Comparison of ENCODE assay signal across 8 mouse cellular contexts in the genomic region with DNA sequence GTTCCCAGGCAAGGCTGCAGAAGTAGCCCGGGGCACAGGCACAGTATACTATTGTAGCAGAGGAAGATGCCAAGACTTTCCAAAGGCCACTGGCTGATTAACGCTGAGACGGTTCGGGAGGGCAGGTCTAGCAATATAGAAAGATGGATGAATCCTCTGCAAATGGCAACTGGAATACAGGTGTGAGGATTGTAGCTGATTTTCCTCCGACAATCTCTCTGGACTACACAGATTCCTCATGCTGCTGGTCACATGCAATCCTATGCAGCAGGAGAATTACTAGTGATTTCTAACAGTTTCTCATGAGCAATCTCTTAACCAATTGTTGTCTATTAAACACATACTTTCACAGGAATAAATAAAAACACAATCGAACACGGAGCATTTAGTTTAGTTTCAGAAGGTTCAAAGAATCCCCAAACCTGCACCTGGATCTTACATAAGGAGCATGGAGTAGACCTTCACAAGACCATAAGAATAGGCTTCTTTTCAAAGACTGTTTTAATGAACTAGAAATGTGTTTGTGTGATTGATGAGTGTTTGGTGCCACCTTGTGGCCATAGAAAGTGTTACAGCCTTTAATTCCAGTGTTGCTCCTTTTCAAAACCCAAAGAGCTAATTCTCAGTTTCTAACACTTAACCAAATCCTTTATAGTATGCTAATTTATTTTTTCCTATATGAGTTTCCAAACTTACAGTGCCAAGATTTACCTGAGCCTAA.
DNase-seq lines count a peak whose midpoint lies in the region; ATAC-seq and TF ChIP-seq lines count a peak whose summit lies in the region.

No protein-coding gene starts in this region.

- DNase-seq in heart, postnatal 0 days (ENCODE audit: low spot score) = peak; percentile 36
- DNase-seq in heart, adult 11 months = no peak
- peak; percentile 39 for DNase-seq in cerebellum, adult 8-10 months
- peak; percentile 69 to 82 for DNase-seq in layer of hippocampus, postnatal 10 days (ENCODE audit: low spot score in 2 of 2)
- peak; percentile 7 for DNase-seq in yolk sac, embryonic 10.5 days (ENCODE audit: low spot score)

- WGBS in heart, postnatal 0 days = 55% methylated on average over 7 of the region's 7 CpGs
- 69% methylated on average over 7 of the region's 7 CpGs for WGBS in midbrain, embryonic 12.5 days

- H3K4me1 ChIP-seq in heart, postnatal 0 days (ENCODE audit: control insufficient read depth, insufficient read depth) = no peaks in the 10 kb centered on the region
- no peaks in the 10 kb centered on the region for H3K4me1 ChIP-seq in ES-Bruce4 (ENCODE audit: control insufficient read depth, insufficient read depth, low read length)
- no peaks in the 10 kb centered on the region for H3K4me1 ChIP-seq in midbrain, embryonic 12.5 days

- H3K27ac ChIP-seq in heart, postnatal 0 days (ENCODE audit: low read depth) = no peak overlapping the region
- no peak overlapping the region for H3K27ac ChIP-seq in ES-Bruce4 (ENCODE audit: insufficient read depth, low read length)
- no peak overlapping the region for H3K27ac ChIP-seq in midbrain, embryonic 12.5 days (replicated peaks)

- TF ChIP-seq POLR2A in ES-Bruce4 (IDR thresholded peaks at IDR 0.05; ENCODE audit: insufficient read depth, low read length) = no peak

- no peaks in the 10 kb centered on the region for H3K27me3 ChIP-seq in heart, postnatal 0 days (ENCODE audit: control insufficient read depth, insufficient read depth, low read length)
- no peaks in the 10 kb centered on the region for H3K27me3 ChIP-seq in ES-Bruce4 (ENCODE audit: control insufficient read depth, insufficient read depth, low read length, poor library complexity, severe bottlenecking)
- H3K27me3 ChIP-seq in midbrain, embryonic 12.5 days = no peaks in the 10 kb centered on the region

- no peak overlapping the region for H3K4me3 ChIP-seq in heart, postnatal 0 days (ENCODE audit: low read depth, low read length)
- H3K4me3 ChIP-seq in ES-Bruce4 (ENCODE audit: low read depth, low read length) = no peak overlapping the region
- no peak overlapping the region for H3K4me3 ChIP-seq in midbrain, embryonic 12.5 days

- H3K9me3 ChIP-seq in heart, postnatal 0 days (replicated peaks; ENCODE audit: control insufficient read depth, low read length) = no peaks in the 10 kb centered on the region
- no peaks in the 10 kb centered on the region; the same call in 1 of the 2 replicates for H3K9me3 ChIP-seq in ES-Bruce4 (replicated peaks; ENCODE audit: control insufficient read depth, insufficient read depth, low read length, poor library complexity, severe bottlenecking)
- H3K9me3 ChIP-seq in midbrain, embryonic 12.5 days = no peaks in the 10 kb centered on the region

- no peak for ATAC-seq in heart, postnatal 0 days (ENCODE audit: insufficient read depth, low read depth)
- ATAC-seq in frontal cortex, adult (ENCODE audit: low TSS enrichment) = peak; percentile 69
- ATAC-seq in midbrain, embryonic 12.5 days (ENCODE audit: low FRiP score, low read depth) = peak; percentile 58

- no peaks in the 10 kb centered on the region for H3K36me3 ChIP-seq in heart, postnatal 0 days (replicated peaks; ENCODE audit: control insufficient read depth, insufficient read depth, low read length)
- no peaks in the 10 kb centered on the region for H3K36me3 ChIP-seq in ES-Bruce4 (ENCODE audit: control insufficient read depth, insufficient read depth, low read length, poor library complexity, severe bottlenecking)
- no peaks in the 10 kb centered on the region for H3K36me3 ChIP-seq in midbrain, embryonic 12.5 days

- H3K4me2 ChIP-seq in heart, postnatal 0 days (ENCODE audit: low read depth, low read length) = no peak overlapping the region
- no peak overlapping the region for H3K4me2 ChIP-seq in midbrain, embryonic 12.5 days (replicated peaks)

- peak; percentile 68 for TF ChIP-seq CTCF in heart, postnatal 0 days (IDR thresholded peaks at IDR 0.05; ENCODE audit: low read depth)
- TF ChIP-seq CTCF in ES-Bruce4 (IDR thresholded peaks at IDR 0.05; ENCODE audit: low read depth, low read length) = peak; percentile 22

- TF ChIP-seq EP300 in heart, postnatal 0 days (IDR thresholded peaks at IDR 0.05; ENCODE audit: low read depth) = no peak
- no peak for TF ChIP-seq EP300 in ES-Bruce4 (IDR thresholded peaks at IDR 0.05; ENCODE audit: insufficient read depth, low read depth, low read length)

- H3K9ac ChIP-seq in heart, postnatal 0 days (replicated peaks; ENCODE audit: low read depth, low read length) = no peak overlapping the region
- H3K9ac ChIP-seq in ES-Bruce4 (ENCODE audit: low read depth, poor library complexity, severe bottlenecking) = no peak overlapping the region
- no peak overlapping the region for H3K9ac ChIP-seq in midbrain, embryonic 12.5 days (replicated peaks)
